Mouse (Mus musculus) T-helper 17 cell (primary cell): ENCODE data around the gene Necap2.

Experiments
- in situ Hi-C, 2 experiments: fragments of 300-600 bp; cut with MboI, MseI; formaldehyde crosslinking; loops; 1 replicate in 1 of 2; 2 replicates in 1 of 2; pipeline ENCODE4 v1.15.1; 2025; ENCODE audit warnings: high pct_unique_total_duplicates in 2 of 2

The Necap2 gene

DNA sequence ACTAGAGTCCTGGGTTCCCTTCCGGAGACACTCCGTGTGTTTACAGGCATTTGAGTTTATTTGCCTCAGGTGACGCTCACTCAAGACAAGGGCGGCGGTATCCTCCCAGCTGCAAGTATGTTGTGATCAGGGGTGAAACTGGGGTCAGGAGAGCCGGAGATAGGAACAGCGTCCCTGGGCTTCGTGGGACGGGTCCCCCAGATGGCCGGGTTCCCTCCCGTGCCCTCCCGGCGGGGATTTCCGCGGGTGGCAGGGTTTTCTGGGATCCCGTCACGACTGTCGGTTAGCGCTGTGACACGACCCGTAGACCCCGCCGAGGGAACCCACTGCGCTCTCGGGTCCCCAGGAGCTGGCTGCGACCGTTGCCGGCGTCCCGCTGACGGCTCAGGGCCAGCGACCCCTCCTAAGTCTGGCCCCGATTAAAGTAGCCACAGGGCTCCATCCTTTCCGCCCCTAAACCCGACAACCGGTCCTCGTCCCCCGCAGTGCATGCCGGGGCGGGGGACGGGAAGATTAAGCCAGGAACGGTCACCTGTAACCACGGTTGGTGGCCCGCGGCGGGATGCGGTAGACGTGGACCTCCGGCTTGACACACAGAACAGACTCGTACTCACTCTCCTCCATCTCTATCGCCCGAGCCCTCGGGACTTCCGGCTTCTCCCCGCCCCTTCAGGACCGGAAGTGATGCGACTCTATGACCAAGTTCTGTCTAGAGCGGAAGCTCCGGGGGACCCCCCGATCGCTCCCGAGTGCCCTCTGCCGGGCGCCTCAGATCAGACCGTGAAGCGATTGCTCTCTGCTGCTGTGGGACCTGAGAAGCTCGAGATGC lies at the start of gene Necap2:
Gene Necap2 (minus strand): TSS at position 677 of the 829 bp plus-strand sequence.
- in situ Hi-C loops, result no loop called here

DNA sequence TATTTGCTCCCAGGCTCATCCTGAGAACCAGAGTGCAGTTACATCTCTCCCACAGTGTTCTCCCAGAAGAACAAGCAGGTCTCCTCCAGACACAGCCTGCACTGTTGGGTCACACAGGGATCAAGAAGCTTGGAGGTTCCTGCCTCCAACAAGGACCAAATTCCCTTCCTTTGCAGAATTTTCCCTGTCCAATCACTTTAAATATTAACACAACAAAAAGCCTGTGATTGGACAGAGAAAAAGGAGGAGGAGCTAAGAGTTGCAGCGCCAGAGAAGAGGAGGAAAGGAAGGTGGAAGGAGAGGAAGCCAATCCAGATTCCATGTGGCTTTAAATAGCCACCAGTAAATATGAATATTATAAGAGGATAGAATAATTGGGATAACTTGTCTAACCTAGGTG lies 44.9 kb upstream of the Necap2 start:
- in situ Hi-C loops, result no loop called here

DNA sequence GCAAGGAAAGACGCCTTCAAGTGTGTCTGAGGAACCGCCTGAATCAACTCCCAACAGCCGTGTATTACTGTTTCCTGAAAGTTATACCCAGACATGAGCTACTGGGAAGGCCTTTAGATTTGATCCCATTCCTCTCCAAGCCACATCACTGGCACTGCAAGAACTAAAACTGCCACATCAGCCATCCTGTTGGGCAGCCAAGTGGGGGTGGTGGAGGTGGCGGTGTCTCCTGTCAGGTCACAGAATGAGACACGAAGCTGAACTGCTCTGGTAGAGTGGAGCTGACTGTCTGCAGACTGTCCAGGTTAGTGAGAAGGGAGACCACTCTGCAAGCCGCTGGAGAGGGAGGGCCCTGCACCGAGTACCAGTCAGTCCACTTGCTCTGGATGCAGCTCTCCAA lies 44.5 kb upstream of the Necap2 start:
- in situ Hi-C loops, result no loop called here

DNA sequence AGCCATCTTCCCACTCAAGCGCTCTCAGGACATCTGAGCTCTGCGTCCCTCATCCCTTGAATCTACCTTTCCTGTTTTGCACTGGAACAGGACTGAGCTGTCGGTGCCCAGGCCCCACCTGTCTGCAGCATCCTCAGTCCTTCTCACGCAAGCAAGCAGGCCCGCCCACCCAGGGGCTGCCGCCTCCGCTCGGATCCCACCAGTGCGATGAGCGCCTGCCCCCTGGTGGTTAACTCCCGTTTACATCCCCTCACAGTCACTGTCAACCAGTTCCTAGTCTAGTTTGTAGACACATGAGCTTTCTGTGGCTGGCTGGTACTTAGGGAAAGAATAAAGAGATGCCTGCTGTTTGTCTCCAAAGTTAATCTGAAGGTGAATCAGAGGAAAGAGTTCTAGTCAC lies 42.5 kb upstream of the Necap2 start:
- in situ Hi-C loops, result no loop called here

DNA sequence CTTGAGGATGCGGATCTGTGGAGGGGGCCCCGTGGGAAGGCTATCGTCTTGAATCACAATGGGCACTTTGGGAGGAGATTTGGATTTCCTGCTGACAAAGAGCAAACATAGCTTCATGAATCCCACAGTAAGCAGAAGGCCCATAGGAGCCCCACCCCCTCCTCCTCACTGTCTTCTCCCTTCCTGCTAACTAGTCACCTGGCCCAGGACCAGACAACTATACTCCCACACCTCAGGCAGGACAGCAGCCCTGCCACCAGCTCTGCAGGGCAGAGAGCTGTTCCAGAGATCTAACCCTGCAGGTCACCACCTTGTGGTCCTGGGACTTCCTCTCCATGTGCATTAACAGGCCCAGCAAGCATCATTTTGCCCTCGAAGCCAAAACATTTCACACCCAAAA lies 40.5 kb upstream of the Necap2 start:
- in situ Hi-C loops, result loop anchor here in 1 of 2 experiments (10.0 kb wide), 1 partner anchor 544 kb away; no protein-coding TSS in a partner anchor

DNA sequence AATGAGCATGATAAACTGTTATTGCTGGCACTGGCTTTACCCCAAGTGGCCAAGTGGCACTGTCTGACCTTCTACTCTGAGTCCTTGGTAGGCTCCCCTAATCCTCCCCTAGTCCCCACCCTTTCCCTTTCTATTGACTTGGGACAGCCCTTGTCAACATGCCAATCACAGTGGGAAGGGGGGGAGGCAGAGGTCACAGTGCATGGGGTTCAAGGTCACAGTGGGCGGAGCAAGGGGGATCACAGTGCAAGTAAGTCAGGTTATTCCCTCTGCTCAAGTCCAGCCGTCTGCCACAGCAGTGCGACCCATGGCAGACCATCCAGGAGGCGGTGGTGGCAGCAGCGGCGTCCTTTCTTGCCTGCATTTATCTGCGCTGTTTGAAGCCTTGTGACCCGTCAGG lies 37.2 kb upstream of the Necap2 start:
- in situ Hi-C loops, result loop anchor here in 1 of 2 experiments (10.0 kb wide), 1 partner anchor 541 kb away; no protein-coding TSS in a partner anchor

DNA sequence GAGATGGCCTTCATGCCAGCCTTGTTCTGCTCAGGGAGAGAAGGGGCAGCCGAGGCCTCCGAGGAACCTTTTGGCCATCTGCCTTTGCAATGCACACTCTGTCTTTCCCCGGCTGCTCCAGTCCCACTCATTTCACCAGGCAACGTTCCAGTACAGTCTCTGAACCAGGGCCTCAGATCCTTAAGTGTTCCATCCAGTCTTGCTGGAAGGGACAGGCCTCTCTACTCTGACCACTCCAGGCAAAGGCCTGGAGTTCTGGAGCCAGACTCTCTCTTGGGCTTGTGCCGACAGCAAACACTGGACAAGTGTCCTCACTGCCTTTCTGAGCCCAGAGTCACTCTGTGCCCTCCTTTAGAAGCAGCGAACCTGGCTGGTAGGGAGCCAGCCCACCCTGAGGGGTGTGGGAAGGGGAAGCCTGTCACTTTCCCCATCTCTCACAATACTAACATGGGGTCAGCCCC lies 36.4 kb upstream of the Necap2 start:
- in situ Hi-C loops, result loop anchor here in 1 of 2 experiments (10.0 kb wide), 1 partner anchor 540 kb away; no protein-coding TSS in a partner anchor

DNA sequence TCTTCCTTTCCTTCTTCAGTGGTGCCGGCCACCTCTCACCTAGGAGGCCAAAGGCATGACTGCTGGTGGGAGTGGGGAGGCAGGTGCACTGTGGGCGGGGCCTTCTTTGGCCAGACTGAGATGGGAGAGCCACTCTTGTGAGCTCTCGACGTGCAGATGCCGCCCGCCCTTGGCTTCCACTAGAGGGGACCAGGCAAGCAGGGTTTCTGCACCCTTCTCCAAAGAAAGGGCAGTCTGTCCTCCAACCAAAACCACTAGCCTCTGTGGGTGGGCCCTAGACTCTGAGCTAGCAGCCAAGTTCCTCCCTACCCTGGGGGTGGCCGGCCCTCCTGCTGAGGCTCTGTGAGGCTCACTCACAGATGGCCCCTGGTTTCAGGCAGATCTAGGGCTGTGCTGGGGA lies 35.7 kb upstream of the Necap2 start:
- in situ Hi-C loops, result loop anchor here in 1 of 2 experiments (10.0 kb wide), 1 partner anchor 539 kb away; no protein-coding TSS in a partner anchor

DNA sequence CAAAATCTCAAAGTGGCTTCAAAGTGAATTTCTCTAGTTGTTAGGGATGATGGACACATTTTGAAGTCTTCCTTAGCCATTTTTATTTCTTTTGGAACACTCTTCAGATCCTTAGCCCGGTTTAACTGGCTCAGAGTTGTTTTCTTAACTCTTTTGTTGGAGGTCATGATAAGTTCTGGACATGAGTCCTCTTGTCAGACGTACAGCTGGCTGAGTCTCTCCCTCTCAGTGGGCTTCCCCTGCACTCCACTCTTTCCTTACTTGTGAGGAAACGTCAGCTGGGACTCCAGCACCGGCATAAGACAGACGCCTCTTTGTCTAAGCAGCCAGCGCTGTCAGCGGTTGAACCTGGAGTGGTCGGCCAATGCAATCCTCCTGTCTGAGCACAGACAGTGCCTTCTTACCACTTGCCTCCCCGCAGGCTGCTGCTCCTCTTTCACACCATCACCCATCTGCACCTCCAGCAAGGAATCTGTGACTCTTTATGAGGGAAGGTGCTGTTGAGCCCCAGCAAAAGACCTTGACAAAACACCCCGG lies 30.1 kb upstream of the Necap2 start:
- in situ Hi-C loops, result no loop called here

DNA sequence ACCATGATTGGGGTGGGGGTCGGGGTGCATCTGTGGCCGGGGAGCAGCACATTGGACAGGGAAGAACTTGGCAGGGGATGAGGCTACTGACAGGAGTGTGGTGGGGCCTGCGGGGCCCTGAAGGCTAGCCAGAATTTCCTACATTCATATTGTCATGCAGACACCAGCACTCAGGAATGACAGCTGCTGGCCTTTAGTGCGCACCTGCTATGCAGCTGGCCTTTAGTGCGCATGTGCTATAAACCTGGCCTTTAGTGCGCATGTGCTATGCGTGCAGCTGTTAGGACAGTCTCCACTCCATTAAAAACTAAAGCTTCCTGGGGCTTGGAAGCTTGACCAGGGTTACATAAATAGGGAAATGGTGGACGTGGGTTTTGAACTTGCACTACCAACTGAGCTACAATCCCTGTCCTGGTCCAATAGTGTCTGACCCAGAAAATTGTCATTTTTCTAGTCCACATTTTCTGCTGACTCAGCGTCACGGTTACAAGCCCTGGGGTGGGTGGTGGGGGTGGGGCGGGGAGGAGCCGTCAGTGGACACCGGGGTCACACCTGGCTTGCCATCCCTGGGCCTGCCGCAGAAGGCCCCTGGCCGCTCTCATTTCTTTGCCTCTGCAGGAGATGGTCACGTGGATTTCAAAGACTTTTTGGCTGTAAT lies 28.5 kb upstream of the Necap2 start:
- in situ Hi-C loops, result no loop called here

DNA sequence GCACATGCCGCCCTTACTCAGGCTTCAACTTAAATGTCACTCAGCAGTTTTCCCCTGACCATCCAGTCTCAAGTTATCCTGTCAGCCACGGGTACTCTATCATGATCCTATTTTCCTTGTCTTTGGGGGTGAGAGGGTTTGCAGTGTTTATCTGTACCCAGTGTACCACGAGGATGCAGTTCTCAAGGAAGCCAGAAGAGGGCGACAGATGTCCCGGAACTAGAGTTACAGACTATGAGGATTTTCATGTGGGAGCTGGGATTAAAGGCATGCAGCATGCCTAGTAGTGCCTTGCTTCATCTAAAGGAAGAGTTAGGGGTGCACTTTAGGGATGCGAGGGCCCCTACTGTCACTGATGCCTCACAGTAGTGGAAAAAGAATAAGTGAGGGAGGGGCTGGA lies 23.7 kb upstream of the Necap2 start:
- in situ Hi-C loops, result no loop called here

DNA sequence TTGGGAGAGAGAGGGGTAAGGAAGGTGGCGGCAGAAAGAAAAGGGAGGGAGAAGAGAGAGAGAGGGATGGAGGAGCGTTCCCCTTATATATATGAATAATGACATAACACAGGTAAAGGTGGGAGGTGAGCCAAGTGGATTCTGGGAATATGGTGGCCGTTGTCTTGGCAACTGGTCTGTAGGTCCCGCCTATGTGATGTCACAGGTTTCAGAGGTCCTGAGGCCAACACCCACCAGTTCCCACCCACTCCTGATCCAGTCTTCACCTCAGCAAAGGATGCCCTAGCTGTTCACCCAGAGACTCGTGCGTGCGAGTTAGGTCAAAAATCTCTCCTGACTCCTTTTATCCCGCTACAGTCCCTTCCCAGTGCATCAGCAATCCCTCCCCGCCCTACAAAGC lies 23.1 kb upstream of the Necap2 start:
- in situ Hi-C loops, result no loop called here

DNA sequence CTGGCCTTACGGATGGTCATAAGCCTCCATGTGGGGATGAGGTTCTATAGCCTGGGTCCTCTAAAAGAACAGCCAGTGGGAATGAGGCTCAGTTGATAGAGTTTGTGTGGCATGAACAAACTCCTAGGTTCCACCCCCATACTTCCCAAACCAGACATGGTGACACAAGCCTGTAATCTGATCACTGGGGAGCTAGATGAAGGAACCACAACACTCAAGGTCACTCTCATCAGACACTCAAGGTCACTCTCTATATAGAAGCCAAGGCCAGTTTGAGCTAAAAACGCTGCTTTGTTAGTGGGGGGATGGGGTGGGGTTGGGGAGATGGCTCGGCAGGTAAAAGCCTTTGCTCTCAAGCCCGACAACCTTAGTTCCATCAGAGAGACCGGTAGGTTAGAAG lies 21.8 kb upstream of the Necap2 start:
- in situ Hi-C loops, result no loop called here

DNA sequence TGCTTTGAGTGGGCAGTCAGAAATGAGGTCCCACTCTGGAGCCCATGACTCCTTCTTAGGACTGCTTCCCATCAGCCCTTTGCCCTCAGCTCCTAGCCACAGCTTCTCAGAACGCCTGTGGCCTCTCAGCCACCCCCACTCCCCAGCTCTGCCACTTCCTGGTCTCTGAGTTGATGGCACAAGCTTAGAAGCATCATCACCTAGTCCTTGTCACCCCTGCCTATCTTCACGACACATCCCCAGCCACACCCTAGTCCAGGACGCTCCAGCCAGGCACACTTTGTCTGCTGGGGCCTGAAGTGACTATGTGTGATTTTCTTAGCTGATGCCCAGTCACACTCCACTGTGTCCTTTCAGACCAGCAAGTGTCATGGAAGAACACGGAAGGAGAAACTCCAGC lies 20.8 kb upstream of the Necap2 start:
- in situ Hi-C loops, result no loop called here

DNA sequence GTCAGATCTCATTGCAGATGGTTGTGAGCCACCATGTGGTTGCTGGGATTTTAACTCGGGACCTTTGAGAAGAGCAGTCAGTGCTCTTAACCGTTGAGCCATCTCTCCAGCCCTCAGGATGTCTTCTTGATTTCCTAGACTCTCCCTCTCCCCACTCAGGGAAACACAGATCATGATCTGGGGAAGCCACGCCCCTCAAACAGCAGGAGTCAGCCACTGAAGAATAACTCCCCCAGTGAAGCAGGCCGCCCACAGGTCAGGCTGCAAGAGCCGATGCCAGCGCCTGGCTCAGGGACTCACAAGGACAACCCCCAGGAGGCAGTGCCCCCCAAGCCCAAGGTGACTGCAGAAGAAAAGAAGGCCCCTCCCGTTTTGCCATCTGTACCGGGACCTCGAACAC lies 18.6 kb upstream of the Necap2 start:
- in situ Hi-C loops, result no loop called here

DNA sequence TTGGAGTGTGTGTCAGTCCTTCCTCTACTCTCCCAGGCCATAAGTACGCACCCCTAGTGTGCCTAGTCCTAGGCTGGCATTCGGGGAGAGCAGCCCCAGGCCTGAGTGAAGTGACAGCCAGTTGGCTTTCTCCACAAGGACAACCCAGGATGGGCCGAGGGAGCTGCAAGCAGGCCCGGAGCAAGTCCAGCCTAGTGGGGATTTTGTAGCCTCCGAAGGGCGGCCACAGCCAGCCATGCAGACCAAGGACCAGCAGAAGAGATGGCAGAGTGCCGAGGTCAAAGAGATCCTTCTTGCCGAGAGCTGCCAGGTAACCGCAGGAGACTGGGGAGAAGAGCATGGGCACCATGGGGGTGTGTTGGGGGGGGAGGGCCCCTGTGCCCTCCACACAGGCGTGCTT lies 16.9 kb upstream of the Necap2 start:
- in situ Hi-C loops, result no loop called here

DNA sequence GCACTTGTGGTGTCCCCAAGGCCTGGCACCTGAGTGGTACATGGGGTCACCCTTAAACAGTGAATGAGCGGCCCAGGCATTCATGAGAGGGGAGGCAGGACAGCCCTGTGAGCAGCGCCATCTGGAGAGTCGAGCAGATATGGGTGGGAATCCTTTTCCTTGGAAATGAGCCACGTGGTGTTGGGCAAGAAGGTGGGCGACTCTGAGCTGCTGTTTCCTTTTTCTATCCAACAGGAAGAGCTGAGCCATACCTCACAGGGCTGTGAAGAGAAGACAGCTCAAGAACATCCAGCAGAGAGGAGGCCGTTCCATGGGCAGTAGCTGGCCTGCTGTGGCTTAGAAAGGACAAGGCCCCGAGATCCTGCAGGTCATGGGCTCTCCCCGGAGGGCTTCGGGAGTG lies 10.6 kb upstream of the Necap2 start:
- in situ Hi-C loops, result no loop called here

DNA sequence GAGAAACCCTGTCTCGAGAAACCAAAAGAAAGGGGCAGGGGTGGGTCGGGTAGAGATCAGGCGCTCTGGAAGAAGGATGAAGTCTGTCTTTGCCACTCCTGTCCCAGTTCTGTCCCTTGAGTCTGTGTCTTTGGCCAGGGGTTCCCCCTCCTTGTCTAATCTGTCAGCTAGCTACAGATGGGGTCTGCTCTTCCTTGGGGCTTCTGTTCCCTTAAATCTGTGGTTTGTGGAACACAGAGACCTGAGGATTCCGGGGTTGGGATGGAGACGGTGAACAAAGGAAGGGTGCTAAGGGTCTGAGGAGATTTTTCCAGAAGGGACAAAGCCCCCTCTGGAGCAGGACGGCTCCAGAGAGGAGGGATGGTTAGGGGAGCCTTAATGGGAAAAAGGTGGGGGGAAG lies 9.9 kb upstream of the Necap2 start, which contains the start of gene Spata21:
Gene Spata21 (plus strand): TSS at position 301 of the 400 bp plus-strand sequence.
- in situ Hi-C loops, result no loop called here

DNA sequence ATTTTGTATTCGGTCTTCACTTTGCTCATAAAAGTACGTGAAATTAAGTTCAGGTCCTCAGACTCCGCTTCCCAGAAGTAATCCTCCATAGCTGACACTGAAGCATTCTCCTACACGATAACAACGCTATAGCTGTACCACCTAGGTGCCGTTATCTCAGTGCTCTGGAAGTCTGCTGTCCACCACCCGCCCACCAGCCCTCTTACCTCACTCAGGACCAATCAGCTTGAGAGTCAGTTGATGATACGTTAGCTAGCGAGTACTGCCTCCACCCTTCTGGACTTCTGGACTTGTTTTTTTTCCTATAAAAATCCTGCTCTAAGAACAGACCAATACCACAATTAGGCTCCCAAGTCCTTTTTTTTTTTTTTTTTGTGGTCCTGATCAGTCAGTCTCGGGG lies 8.7 kb upstream of the Necap2 start:
- in situ Hi-C loops, result no loop called here

DNA sequence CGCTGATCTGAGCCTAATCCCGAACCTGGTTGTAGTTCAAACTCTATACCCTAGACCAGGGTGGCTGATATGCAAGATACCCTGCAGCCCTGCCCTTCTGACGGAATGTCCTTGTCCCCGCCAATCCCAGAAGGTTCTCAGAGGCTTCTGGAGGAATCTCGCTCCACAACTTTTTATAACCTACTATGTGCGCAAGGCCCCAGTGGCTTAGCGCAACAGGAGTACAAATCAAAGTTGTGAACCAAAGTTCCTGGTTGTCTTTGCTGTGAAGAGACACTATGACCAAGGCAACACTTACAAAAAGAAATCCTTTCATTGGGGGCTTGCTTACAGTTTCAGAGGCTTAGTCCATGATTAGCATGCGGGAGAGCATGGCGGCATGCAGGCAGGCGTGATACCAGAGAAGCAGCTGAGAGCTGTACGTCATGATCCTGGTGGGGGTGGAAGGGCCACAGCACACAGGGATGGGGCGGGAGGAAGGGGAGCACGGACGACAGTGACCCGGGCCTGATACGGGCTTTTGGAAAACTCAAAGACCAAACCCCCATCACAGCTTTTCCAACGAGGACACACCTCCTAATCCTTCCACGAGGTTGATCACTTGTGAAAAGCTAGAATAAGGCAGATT lies 467 bp upstream of the Necap2 start:
- in situ Hi-C loops, result no loop called here

DNA sequence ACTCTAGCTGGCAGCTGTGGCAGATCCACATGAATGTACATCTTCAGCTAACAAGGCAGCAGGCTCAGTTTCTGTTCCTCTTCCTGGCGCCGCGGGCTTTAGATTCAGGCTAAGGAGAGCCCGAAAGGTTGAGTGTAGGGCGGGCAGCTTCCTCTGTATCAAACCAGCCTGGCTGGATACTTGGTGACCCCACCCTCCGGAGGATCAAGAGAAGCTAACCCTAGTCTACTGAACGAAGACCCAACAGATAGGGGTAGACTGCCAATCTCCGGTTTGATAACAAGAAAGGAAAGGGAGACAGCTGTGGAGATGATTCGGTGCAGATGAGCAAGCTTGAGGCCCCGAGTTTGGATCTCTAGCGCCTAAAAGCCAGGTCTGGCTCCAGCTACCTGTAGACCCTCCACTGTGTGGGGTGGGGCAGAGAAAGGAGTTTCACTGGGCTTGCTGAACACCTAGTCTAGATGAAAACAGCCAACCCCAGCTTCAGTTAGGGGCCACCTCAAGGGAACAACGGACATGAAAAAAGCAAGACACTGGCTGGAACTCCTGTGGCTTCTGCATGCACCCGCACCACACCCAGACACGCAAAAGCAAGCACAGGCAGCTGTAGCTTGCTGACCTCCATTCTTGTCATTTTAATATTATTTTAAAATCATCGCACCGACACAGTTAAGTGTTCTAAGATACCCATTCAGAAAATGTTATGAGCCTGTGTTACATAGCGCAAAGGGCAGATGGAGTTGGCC lies 1.2 kb downstream of the Necap2 start:
- in situ Hi-C loops, result no loop called here
